Mouse (Mus musculus): ENCODE data around the gene Tmem140.

DNA sequence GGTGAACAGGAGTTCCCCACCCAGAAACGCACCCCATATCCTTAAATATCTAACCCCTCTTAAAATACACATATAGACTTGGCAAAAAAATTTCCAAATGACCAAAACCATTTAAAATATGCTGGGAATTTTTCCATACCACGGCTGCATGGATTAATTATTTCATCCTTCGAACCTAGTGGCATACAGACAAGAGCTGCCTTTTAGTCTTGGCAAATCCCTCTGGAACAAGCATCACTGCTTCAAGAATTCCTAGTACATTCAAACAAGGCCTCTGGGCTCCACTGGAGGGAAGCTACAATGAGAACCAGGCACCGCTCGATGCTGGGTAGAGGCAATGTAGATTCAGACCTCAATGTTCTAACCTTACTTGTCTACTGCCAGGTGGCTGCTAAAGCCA is 7.8 kb downstream of the Tmem140 start:
- TF ChIP-seq CTCF (IDR thresholded peaks at IDR 0.05; ENCODE audit: insufficient read depth, low read depth, low read length) (no peak), POLR2A (IDR thresholded peaks at IDR 0.05; ENCODE audit: insufficient read depth, low read depth, low read length) (no peak)
